Mouse (Mus musculus): ENCODE measurements around the gene Tmem248. TPM values are rescaled to one million over a fixed set of nuclear protein-coding genes. Genes with fewer than 3 reads are reported as not detected.

Gene Tmem248
- total RNA-seq, 2 experiments from 2014 or later = 35.2 to 43.5 TPM

Other genes starting within 250 kb of the Tmem248 start
- gene Gusb, start 214.0 kb upstream of the Tmem248 start, total RNA-seq (2021) = 10 to 100 TPM; 10.4 to 12.6 TPM
- gene Asl, start 187.8 kb upstream of the Tmem248 start, total RNA-seq (2021) = 10 to 100 TPM; 15.8 to 21.8 TPM
- gene Crcp, start 187.8 kb upstream of the Tmem248 start, total RNA-seq (2021) = 10 to 100 TPM; 32.0 to 38.1 TPM
- gene Tpst1, start 143.8 kb upstream of the Tmem248 start, total RNA-seq (2021) = 10 to 100 TPM; 46.4 to 48.2 TPM
- 10 to 100 TPM; 12.9 to 13.1 TPM for gene Kctd7, start 72.2 kb upstream of the Tmem248 start, total RNA-seq (2021)
- 10 to 100 TPM; 45.3 to 48.0 TPM for gene Rabgef1, start 45.3 kb upstream of the Tmem248 start, total RNA-seq (2021)
- gene Sbds, start 38.4 kb downstream of the Tmem248 start, total RNA-seq (2021) = 10 to 100 TPM; 68.9 to 81.5 TPM
- gene Tyw1, start 38.5 kb downstream of the Tmem248 start, total RNA-seq (2021) = 10 to 100 TPM; 14.4 to 18.6 TPM
- gene Caln1, start 152.4 kb downstream of the Tmem248 start, total RNA-seq (2021) = 100 to 1,000 TPM; 140 to 151 TPM
- 1 to 10 TPM; 2.2 to 5.3 TPM for gene A330070K13Rik, start 167.6 kb downstream of the Tmem248 start, total RNA-seq (2021)

All from layer of hippocampus, postnatal 25 days (tissue).